Mouse (Mus musculus) heart, embryonic 16.5 days (tissue): ENCODE measurements around the gene Acp6. TPM values are rescaled to one million over a fixed set of nuclear protein-coding genes. Genes with fewer than 3 reads are reported as not detected.

Source experiments
- ATAC-seq: fragments of 200-750 bp; cut with Nextera tagmentation; replicated peaks from 2 replicates; pipeline ENCODE4 v1.8.0; 2017; ENCODE audit warnings: moderate number of reproducible peaks; ENCODE audit not compliant: insufficient read depth, low FRiP score; ENCODE audit errors: extremely low read depth
- H3K27ac ChIP-seq: fragments of 300-500 bp; sonication (generic); 2 replicates; pipeline ENCODE4 v1.5.1; 2014; ENCODE audit warnings: mild to moderate bottlenecking, low read length, control low read depth, moderate library complexity
- H3K27me3 ChIP-seq: fragments of 300-500 bp; sonication (generic); 2 replicates; pipeline ENCODE4 v1.6.1; 2014; ENCODE audit warnings: low read length, mixed read lengths; ENCODE audit not compliant: control insufficient read depth, insufficient read depth
- H3K36me3 ChIP-seq: fragments of 300-500 bp; sonication (generic); 2 replicates; pipeline ENCODE4 v1.6.1; 2014; ENCODE audit not compliant: control insufficient read depth, insufficient read depth
- H3K4me1 ChIP-seq: fragments of 300-500 bp; sonication (generic); 2 replicates; pipeline ENCODE4 v1.6.1; 2014; ENCODE audit warnings: low read length, mixed read lengths; ENCODE audit not compliant: control insufficient read depth, insufficient read depth
- H3K4me2 ChIP-seq: fragments of 300-500 bp; sonication (generic); 2 replicates; pipeline ENCODE4 v1.6.1; 2014; ENCODE audit warnings: low read depth, mild to moderate bottlenecking, control low read depth, low read length
- H3K4me3 ChIP-seq: fragments of 300-500 bp; sonication (generic); 2 replicates; pipeline ENCODE4 v1.5.1; 2014; ENCODE audit warnings: mild to moderate bottlenecking, control low read depth, low read length
- H3K9ac ChIP-seq: fragments of 300-500 bp; sonication (generic); 2 replicates; pipeline ENCODE4 v1.6.1; 2014; ENCODE audit warnings: low read length, control low read depth
- H3K9me3 ChIP-seq: fragments of 300-500 bp; sonication (generic); replicated peaks from 2 replicates; pipeline ENCODE4 v1.6.1; 2016; ENCODE audit warnings: low read length; ENCODE audit not compliant: control insufficient read depth
- WGBS: fragments of 180-500 bp; shearing (Covaris S2); extraction: QIAGEN DNeasy Blood & Tissue Kit; methylation state at CpG from one replicate; pipeline ENCODE4 v1.1.7; 2014; 5-methylcytosine and 5-hydroxymethylcytosine counted together
- polyA plus RNA-seq: library from polyadenylated mRNA; unstranded; fragments of >200 nt; fragmentation: Nextera tagmentation; extraction: Ambion mirVana; gene quantifications from 2 replicates; pipeline ENCODE4 v1.2.1, GENCODE M21; 2015

The Acp6 gene
- polyA plus RNA-seq, 1 experiment from 2014 or later: 59.0 TPM

DNA sequence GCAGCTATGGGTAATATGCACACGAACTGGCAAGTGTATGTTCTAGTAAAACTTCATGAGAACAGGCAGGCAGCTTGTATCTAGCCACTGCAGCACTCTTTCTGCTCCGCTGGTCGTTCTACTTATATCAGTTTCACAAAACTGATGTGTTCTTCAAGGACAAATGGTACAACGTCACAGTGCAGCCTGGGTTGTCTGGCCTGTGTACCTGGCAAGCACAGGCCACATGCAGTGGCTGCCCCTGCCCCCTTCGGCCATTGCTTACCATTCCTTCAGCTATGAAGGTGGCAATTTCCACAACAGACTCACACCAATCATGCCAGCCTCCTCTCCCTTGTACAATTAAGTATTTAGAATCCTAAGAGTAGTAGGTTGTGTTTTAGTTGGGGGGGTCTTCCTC is 14.1 kb downstream of the Acp6 start:
- no peak overlapping the region for H3K9ac ChIP-seq
- no peaks in the 10 kb centered on the region for H3K27me3 ChIP-seq
- no peaks in the 10 kb centered on the region for H3K4me1 ChIP-seq
- H3K9me3 ChIP-seq: no peaks in the 10 kb centered on the region
- H3K4me3 ChIP-seq: no peak overlapping the region
- WGBS: 75% methylated on average over 5 of the region's 5 CpGs
- no peak overlapping the region for H3K4me2 ChIP-seq
- H3K36me3 ChIP-seq: peaks cover 17% of the 10 kb centered on the region
- ATAC-seq: no peak
- H3K27ac ChIP-seq: no peak overlapping the region

DNA sequence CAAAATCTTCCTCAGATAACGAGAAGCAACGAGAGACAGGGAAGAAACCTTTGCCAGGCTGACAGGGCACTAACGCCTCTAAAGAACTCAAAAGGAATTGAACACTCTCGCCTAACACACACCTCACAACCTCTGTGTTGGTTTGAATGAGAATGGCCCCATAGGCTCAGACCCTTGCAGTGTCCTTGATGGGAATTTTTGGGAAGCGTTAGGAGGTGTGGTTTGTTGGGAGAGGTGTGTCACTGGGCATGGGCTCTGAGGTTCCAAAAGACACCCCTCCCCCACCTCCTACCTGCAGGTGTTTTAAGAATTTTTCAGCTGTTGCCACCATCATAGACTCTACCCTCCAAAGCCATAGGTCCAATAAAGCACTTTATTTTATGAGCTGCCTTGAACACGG is 20.3 kb downstream of the Acp6 start:
- no peak for ATAC-seq
- no peak overlapping the region for H3K4me2 ChIP-seq
- 75% methylated on average over 6 of the region's 6 CpGs for WGBS
- H3K9me3 ChIP-seq: no peaks in the 10 kb centered on the region
- no peak overlapping the region for H3K27ac ChIP-seq
- H3K36me3 ChIP-seq: peaks cover 13% of the 10 kb centered on the region
- H3K4me1 ChIP-seq: no peaks in the 10 kb centered on the region
- H3K4me3 ChIP-seq: no peak overlapping the region
- no peaks in the 10 kb centered on the region for H3K27me3 ChIP-seq
- H3K9ac ChIP-seq: no peak overlapping the region

DNA sequence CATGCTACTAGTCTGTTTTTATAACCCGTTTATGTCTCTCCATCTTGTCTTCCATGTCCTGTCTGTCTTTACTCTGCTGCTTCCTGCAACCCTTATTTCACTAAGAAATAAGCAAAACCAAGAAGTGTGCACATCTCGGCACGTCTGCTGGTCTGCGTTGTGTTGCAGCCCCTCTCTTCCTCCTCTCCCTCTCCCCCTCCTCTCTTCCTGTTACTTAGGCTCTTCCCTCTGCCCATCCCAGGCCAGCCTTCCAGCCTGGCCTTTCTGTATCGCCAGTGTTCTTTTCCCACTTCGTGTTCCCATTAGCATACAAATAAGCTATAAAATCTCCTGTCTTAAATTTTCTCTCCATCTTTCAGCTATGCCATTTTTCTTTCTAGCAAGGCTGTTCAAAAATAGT is 21.9 kb downstream of the Acp6 start:
- ATAC-seq: no peak
- no peaks in the 10 kb centered on the region for H3K4me1 ChIP-seq
- no peak overlapping the region for H3K27ac ChIP-seq
- 44% methylated on average over 6 of the region's 6 CpGs for WGBS
- H3K27me3 ChIP-seq: no peaks in the 10 kb centered on the region
- peaks cover 13% of the 10 kb centered on the region for H3K36me3 ChIP-seq
- no peaks in the 10 kb centered on the region for H3K9me3 ChIP-seq
- H3K4me3 ChIP-seq: no peak overlapping the region
- no peak overlapping the region for H3K4me2 ChIP-seq
- H3K9ac ChIP-seq: no peak overlapping the region

DNA sequence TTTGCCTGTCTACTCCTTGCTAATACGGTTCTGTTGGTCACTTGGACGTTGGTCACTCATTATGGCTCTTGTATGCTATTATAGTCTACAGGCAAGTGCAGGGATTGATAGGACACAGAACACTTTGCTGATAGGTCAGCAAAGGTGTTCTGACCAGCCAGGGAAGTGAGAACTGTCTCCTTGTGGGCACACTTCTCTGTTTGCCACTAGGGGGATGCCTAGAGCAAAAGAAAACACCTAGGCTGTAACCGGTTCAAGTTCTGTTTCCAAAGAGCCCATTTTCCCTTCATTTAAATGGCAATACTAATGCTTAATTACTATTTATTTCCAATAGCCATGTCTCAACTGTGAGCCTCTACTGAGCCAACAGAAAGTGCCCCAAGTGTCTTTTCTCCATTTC is 25.2 kb downstream of the Acp6 start:
- Histone ChIP-seq H3K4me3 (no peak overlapping the region), H3K4me1 (no peaks in the 10 kb centered on the region), H3K4me2 (no peak overlapping the region), H3K27ac (no peak overlapping the region), H3K9me3 (no peaks in the 10 kb centered on the region), H3K27me3 (no peaks in the 10 kb centered on the region), H3K36me3 (no peaks in the 10 kb centered on the region), H3K9ac (no peak overlapping the region)
- no peak for ATAC-seq
- 26% methylated on average over 3 of the region's 3 CpGs for WGBS

DNA sequence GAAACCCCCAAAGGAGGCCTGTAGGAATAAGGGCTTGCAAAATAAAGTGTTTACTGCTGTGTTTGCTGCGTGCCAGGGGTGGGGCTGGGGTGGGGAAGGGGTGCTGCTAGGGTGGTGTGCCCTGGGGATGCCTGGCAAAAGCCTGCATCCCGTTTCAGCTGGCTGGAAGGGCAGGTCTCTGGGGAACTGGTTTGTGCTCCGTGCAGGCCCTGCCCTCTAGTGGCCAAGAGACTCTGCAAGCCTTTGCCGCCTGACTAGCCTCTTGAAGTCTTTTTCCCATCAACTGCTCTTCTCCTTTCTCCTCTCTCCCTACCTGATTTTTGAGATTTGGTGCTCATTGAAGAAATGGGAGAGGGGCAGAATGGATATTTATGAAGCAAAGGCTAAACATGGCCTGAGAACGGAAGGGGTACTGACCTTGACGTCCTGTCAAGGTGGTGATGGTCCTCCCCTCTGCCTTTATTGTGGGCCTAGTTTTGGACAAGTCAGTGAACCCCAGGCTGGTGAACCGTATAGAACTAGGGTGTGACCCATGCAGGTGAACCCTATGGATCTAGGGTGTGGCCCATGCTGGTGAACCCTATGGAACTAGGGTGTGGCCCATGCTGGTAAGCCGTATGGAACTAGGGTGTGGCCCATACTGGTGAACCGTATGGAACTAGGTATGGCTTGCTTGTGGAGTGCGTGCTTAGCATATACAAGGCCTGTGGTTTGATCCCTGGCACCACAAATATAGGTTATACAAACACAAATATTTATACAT is 26.7 kb downstream of the Acp6 start:
- Histone ChIP-seq H3K9ac (no peak overlapping the region), H3K27ac (no peak overlapping the region), H3K27me3 (no peaks in the 10 kb centered on the region), H3K36me3 (no peaks in the 10 kb centered on the region), H3K4me3 (no peak overlapping the region), H3K4me2 (no peak overlapping the region), H3K9me3 (no peaks in the 10 kb centered on the region), H3K4me1 (no peaks in the 10 kb centered on the region)
- ATAC-seq: no peak
- WGBS: 38% methylated on average over 10 of the region's 10 CpGs

DNA sequence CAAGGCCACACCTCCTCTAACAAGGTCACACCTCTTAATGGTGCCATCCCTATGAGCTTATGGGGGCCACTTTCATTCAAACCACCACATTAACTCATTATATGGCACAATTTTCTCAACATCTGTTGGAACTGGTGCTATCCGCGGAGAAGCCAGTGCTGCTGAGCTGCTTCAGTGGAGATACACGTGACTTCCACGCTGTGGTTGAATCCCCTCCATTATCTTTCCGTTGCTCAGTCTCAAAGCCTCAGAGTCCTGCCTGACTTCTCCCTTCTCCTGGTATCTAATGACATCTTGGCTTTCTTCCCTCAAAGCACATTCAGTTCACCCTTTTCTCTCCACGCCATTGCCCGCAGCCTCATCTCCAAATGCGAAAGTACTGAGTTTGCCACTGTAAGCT is 38.0 kb downstream of the Acp6 start:
- WGBS: 85% methylated on average over 8 of the region's 8 CpGs
- no peaks in the 10 kb centered on the region for H3K4me1 ChIP-seq
- H3K4me3 ChIP-seq: no peak overlapping the region
- H3K27me3 ChIP-seq: no peaks in the 10 kb centered on the region
- no peak overlapping the region for H3K4me2 ChIP-seq
- no peaks in the 10 kb centered on the region for H3K9me3 ChIP-seq
- H3K36me3 ChIP-seq: no peaks in the 10 kb centered on the region
- no peak overlapping the region for H3K27ac ChIP-seq
- no peak for ATAC-seq
- no peak overlapping the region for H3K9ac ChIP-seq

DNA sequence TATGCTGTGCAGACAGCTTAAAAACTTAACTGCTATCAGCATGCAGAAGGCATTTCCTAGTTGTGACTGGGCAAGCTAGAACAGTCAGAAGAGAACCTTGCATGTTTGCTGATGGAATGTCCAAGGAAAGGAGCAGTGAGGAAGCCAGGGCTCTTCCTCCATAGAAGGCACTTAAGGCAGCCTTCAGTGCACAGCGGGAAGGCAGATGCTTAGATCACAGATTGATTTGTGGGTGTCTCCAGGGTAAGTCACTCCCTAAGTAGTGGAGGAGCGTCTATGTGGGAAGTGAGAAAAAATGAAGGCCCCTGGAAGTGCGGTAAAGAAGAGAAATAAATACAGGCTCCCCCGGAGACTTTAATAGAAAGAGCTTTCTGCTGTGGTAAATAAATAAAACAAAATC is 40.7 kb downstream of the Acp6 start:
- no peaks in the 10 kb centered on the region for H3K9me3 ChIP-seq
- no peaks in the 10 kb centered on the region for H3K36me3 ChIP-seq
- no peak overlapping the region for H3K4me3 ChIP-seq
- no peak overlapping the region for H3K4me2 ChIP-seq
- WGBS: 35% methylated on average over 4 of the region's 4 CpGs
- no peaks in the 10 kb centered on the region for H3K27me3 ChIP-seq
- ATAC-seq: no peak
- no peak overlapping the region for H3K27ac ChIP-seq
- H3K4me1 ChIP-seq: no peaks in the 10 kb centered on the region
- no peak overlapping the region for H3K9ac ChIP-seq

DNA sequence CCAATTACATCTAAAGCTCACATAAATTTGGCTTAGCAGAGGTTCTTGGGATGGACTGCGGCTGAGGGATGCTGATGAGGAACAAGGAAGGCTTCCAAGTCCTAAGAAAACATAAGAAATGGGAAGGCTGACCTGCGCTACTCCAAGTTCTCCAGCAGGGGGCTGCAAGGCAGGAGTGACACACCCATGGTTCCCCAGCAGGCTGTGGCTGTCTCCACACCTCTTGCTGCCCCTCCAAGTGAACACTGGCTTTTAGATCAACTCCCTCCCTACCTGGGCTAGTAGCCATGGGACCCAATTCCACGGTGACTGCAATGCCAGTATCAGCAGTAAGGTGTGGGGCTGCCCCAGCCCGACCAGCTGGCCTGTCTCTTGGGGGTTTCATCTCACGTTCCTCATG is 43.4 kb downstream of the Acp6 start:
- ATAC-seq: no peak
- H3K4me2 ChIP-seq: no peak overlapping the region

DNA sequence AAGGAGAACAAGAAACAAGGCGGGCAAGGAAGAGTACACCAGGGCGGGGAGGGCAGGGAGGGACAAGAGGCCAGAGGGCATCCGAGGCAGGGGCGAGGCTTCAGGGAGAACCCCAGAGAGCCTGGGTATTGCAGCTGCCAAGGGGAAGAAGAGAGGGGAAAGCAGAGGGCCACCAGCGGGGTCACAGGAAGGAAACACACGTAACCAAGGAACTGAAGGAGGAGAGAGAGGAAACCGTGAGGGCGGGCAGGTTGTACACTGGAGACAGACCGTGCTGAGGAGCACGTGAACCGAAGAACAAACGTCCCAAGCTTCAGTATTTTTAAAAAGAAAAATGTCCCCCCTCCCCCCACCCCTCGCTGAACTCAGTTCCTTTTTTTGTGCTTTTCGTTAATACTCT is 45.3 kb downstream of the Acp6 start:
- Histone ChIP-seq H3K9me3 (no peaks in the 10 kb centered on the region), H3K4me1 (peaks cover 3% of the 10 kb centered on the region), H3K27me3 (no peaks in the 10 kb centered on the region), H3K4me2 (no peak overlapping the region), H3K27ac (no peak overlapping the region), H3K36me3 (peaks cover 35% of the 10 kb centered on the region), H3K4me3 (no peak overlapping the region), H3K9ac (no peak overlapping the region)
- ATAC-seq: no peak
- WGBS: 70% methylated on average over 14 of the region's 14 CpGs

More for the DNA sequence above, 43.4 kb downstream of the Acp6 start:
- H3K4me3 ChIP-seq: no peak overlapping the region
- no peaks in the 10 kb centered on the region for H3K4me1 ChIP-seq
- no peaks in the 10 kb centered on the region for H3K27me3 ChIP-seq
- WGBS: 44% methylated on average over 5 of the region's 5 CpGs
- H3K36me3 ChIP-seq: peaks cover 16% of the 10 kb centered on the region
- no peaks in the 10 kb centered on the region for H3K9me3 ChIP-seq
- H3K9ac ChIP-seq: no peak overlapping the region
- no peak overlapping the region for H3K27ac ChIP-seq
